Mouse (Mus musculus) gastrocnemius, postnatal 10 days (tissue): ENCODE data around the gene B3gnt7. TPM values are rescaled to one million over a fixed set of nuclear protein-coding genes. Genes with fewer than 3 reads are reported as not detected.

Experiments used
- DNase-seq: peaks from one replicate; pipeline ENCODE4 v3.0.0; 2021; ENCODE audit warnings: mixed read lengths
- microRNA-seq, 2 experiments: library from miRNA; unstranded; fragments of <30 nt; microRNA quantifications; one replicate each; pipeline ENCODE4 v1.2.0; 2021
- total RNA-seq, 2 experiments: library from RNA; stranded (reverse); gene quantifications; 2 replicates each; pipeline ENCODE4 v1.2.3; 2021

The B3gnt7 gene
- total RNA-seq, 2 experiments from 2014 or later = 0.09 to 0.29 TPM

DNA sequence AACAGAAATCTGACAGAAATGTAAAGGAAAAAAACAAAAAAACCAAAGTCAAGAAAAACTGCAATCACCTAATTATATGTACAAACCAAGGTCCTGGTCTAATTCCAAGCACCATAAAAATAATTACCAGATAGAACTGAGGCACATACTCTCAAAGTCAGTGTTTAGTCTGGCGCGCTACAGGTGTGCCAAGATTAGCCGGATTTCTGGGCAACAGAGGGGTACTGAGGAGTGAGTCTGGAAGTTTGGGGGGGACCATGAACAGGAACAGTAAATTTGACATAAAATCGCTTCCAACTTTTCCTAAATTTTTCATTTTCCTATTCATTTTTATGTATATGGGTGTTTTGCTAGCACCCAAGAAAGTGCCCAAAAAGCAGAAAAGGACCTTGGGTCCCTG is 43.3 kb downstream of the B3gnt7 start:
- no peak for DNase-seq

DNA sequence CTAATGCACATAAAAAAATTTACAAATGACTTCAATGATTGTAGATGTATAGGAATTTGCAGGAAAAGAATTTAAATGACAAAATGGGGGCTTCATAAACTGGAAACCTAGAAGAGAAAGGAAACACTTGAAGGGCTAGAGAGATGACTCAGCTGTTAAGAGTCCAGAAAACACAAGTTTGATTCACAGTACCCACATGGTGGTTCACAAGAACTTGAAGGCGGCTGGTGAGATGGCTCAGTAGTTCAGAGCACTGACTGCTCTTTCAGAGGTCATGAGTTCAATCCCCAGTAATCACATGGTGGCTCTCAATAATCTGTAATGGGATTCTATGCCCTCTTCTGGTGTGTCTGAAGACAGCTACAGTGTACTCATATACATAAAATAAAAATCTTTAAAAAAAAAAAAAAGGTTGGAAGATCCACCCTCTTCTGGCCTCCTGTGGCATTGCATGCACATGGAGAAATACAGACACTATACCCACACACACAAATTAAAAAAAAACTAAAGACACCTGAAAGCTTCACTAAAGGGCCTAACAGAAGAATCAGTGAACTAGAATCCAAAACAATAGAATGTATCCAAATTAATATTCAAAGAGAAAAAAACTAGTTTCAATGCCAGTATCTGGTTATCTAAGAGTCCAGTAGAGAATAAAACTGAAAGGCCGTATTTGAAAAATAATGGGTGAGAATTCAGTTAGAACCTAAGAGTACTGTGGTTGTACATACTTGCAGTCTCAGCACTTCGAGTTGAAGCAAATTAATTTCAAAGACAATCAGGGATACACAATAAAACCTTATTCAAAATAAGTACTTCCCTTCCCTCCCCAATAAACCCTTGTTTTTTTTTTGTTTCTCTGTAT is 44.5 kb downstream of the B3gnt7 start:
- DNase-seq = no peak

DNA sequence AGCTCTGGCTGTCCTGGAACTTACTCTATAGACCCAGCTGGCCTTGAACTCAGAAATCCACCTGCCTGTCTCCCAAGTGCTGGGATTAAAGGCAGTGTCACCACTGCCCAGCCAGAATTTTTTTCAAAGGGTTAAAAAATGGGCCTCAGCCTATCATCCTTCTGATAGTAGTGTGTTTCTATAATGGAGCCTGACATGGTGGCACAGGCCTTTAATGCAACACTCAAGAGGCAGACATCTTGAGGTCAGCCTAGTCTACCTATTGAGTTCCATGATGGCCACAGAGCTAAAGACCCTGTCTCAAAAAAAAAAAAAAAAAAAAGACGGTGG is 45.0 kb downstream of the B3gnt7 start:
- no peak for DNase-seq

DNA sequence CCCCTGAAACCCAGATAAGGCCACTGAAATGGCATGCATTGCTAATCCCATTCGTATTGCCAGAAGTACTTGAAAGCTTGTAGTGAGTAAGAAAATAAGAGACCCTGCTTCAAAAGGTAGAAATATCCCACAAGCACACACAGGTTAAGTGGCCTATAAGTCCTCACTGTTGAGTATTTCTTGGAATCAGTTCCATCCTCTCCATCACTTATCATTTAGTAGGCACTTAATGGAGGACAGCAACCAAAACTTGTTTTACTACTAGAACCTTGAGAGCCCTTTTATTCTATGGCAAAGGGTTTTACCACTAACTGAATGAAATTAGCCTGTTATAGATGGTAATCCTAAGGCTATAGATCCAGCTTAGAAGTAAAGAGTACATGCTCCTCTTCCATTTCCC is 45.5 kb downstream of the B3gnt7 start:
- DNase-seq = no peak

DNA sequence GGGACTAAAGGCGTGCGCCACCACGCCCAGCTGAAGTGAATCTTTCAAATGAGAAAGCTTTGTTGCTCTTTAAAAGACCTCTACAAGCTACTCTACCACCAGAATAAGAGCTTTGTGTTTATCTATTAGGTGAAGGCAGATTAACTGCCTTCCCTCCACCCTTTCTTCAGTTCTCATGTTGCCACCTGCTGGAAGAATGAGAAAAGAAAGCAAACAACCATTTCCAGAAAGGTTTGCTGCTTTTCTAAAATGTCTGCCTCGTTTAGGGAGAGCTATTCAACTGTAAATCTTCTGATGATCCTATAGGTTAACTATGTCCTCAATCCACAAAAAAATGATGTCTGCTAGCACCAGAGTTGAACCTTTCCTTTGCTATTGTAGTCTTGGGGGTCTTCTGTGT is 46.2 kb downstream of the B3gnt7 start:
- no peak for DNase-seq

DNA sequence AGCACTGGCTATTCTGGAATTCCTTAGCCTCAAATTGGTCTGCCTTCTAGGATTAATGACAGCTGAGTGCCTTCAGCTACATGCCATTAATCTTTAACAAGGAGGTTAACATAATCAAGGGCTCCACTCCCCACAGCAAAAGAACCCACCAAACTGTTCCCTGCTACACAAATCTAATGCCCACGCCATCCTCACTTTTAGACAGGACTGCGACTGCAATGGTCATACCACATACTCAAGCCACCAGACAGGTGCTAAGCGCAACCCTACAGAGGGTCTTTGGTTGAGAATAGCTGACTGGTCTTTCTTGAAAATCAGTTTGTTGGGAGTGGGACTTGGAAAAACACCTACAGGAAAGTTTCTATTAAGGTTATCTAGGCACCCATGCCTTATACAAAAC is 46.6 kb downstream of the B3gnt7 start:
- DNase-seq = no peak

DNA sequence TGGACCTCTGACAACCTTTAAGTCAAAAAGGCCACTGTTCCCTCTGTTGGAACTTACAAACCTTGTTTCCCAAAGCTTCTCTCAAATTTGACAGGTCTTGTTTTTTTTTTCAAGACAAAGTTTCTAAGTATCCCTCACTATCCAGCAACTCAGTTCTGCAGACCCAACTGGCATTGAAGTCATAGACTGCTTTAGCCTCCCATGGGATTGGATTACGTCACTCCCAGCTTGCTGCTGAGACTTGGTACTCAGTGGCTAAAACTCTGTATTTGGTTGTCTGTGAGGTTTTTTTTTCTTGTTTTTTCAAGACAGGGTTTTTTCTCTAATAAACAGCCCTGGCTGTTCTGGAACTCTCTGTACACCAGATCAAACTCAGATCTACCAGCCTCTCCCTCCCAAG is 47.1 kb downstream of the B3gnt7 start:
- no peak for DNase-seq

DNA sequence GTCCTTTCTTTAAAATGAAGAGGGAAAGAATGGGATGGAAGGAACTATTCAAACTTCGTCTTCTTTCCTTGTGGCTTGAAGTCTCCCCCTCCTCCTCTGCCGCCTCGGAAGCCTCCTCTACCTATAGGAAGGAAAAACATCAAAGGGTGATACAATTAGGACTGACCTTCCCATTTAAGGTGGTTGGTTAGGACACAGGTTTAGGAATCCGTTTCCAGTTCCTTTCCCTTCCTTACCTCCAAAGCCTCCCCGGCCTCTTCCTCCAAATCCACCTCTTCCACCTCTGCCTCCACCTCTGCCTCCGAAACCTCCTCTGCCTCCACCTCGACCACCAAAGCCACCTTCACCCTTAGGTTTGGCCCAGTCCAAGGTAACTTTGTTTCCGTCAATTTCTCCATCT is 47.9 kb downstream of the B3gnt7 start:
- DNase-seq = no peak

DNA sequence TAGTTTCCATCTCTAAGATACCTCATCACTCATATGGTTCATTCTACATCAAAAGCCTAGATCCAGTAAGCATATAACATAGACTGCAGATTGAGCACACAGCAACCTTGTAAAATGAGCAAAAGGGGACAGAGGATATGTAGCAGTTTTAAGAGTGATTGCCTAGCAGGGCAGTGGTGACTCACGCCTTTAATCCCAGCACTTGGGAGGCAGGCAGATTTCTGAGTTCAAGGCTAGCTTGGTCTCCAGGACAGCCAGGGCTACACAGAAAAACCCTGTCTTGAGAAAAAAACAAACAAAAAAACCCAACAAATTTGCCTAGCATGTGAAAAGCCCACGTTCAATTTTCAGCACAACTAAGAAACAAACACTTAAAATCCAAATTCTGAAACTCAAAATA is 51.6 kb downstream of the B3gnt7 start:
- no peak for DNase-seq

Small RNA genes lying within 50 kb of the gene (microRNA-seq; reads per million reads assigned to microRNA genes)
- gene mmu-mir-3535 = 8.0 to 9.5 reads per million in 2 experiments

Other genes starting within 250 kb of the B3gnt7 start
- 100 to 1,000 TPM; 115 to 117 TPM for gene Psmd1, start 238.4 kb upstream of the B3gnt7 start, total RNA-seq
- under 1 TPM; 0.59 to 0.72 TPM for gene Htr2b, start 190.9 kb upstream of the B3gnt7 start, total RNA-seq
- gene Gm21972, start 169.2 kb upstream of the B3gnt7 start, total RNA-seq = 1 to 10 TPM in 1 of 2 experiments, under 1 TPM in 1; 0.42 to 1.1 TPM
- gene Armc9, start 148.1 kb upstream of the B3gnt7 start, total RNA-seq = 1 to 10 TPM; 2.7 to 6.0 TPM
- gene Ncl, start 56.6 kb downstream of the B3gnt7 start, total RNA-seq = 100 to 1,000 TPM; 143 to 165 TPM
- gene Nmur1, start 123.4 kb downstream of the B3gnt7 start, total RNA-seq = not detected
- not detected for gene Tex44, start 123.5 kb downstream of the B3gnt7 start, total RNA-seq
- gene Ptma, start 223.9 kb downstream of the B3gnt7 start, total RNA-seq = 100 to 1,000 TPM; 358 to 428 TPM